Mouse (Mus musculus): Measurements from ENCODE around the gene Ppm1b. TPM values are rescaled to one million over a fixed set of nuclear protein-coding genes. Genes with fewer than 3 reads are reported as not detected.

The Ppm1b gene
- total RNA-seq, 2 experiments from 2014 or later = 161 to 177 TPM

DNA sequence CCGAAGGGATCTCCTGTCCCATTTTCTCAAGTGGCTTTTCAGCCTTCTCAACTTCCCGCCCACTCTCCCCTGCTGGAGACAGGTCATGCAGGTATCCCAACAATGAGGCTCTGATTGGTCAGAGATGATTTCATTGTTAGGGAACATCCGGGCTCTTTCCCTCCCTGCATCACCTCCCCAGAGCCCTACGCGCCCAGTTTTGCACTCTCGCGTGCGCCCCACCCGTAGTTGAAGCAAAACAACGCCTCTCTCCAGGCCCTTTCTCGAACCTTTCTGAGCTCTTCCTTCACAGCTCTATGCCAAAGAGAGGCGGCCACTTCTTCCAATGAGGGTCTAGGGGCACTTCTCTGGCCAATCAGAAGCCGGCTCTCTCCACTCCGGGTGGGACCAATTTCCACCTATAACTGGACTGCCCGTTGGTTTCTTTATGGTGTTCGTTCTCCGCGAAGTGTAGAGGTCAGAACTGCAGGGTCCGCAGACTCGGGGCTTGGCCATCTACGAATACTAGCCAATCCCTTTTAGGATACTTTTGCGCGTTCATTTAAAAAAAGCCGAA is 468 bp downstream of the Ppm1b start:
- intact Hi-C loops (cut with DNase I) = loop anchor here (5.0 kb wide), 2 partner anchors 80 to 135 kb away; partner anchors contain the start of genes Camkmt and Prepl
- DNase-seq = peak; percentile 80 to 87

DNA sequence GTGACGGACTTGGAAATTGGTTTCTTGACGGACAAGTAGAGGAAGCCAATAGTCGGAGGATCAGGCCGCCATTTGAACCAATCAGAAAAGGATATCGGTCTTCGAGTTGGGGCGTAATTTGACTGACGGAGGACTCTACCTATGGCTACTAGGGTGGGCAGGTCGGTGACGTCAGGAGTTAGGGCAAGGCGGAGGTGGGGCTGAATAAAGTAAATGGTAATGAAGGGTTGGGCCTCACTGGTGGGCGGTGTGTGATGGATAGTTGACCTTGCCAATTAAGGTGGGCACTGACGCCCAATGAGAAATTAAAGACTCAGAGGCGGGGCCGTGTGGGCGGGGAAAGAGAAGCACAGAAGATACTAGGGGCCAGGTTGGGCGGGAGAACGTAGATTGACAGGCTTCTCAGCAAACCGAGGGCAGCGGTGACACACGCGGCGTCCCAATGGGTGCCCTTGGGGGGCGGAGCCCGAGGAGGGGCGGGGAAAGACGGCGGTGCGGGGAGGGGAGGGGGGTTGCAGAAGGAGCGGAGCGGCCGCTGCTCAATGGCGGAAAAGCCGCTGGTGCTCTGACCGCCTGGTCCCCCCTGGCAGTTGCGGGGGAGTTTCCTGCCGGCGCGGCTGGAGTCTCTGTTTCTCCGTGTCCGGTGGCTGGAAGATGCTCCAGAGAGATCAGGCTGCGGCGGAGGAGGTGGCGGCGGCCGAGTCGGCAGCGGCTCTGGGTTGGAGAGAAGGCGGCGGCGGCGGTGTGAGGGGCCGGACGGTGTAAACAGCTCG is 1.1 kb downstream of the Ppm1b start:
- intact Hi-C loops (cut with DNase I) = loop anchor here (5.0 kb wide), 2 partner anchors 80 to 135 kb away; partner anchors contain the start of genes Camkmt and Prepl
- DNase-seq = peak; percentile 99 to 100

- intact Hi-C loops (cut with DNase I) = loop anchor here (5.0 kb wide), 2 partner anchors 81 to 134 kb away; partner anchors contain the start of genes Camkmt and Prepl
- DNase-seq = peak in 1 of 2 experiments; percentile 13
Measured at GRCm38 (mm10) chr17:84958411-84958911, 1.9 kb downstream of the Ppm1b start.

GRCm38 (mm10) chr17:84958986-84959664 is 2.6 kb downstream of the Ppm1b start:
- intact Hi-C loops (cut with DNase I) = loop anchor here (5.0 kb wide), 2 partner anchors 82 to 133 kb away; partner anchors contain the start of genes Camkmt and Prepl
- DNase-seq = no peak

GRCm38 (mm10) chr17:84959665-84960020 is 3.1 kb downstream of the Ppm1b start:
- intact Hi-C loops (cut with DNase I) = loop anchor here (5.0 kb wide), 2 partner anchors 82 to 133 kb away; partner anchors contain the start of genes Camkmt and Prepl
- DNase-seq = no peak

- no peak for DNase-seq
- intact Hi-C loops (cut with DNase I) = no loop called here
Measured at GRCm38 (mm10) chr17:84960136-84960535, 3.6 kb downstream of the Ppm1b start.

DNA sequence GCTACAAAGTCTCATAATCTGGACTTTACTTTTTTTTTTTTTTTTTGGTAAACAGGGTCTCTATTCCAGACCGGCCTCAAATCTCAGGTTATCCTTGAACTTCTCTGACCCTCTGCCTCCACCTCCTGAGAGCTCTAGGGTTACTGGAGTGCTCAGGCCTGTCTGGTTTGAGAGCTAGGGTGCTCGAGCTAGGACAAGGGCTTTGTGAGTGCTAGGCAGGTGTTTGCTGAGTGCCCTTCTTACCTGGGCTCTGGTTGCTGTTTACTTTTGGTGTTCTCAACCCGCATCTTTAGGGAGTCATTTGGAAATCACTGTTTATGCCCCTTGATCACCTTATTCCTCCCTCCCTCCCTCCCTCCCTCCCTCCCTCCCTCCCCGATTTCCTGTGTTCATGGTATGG is 5.5 kb downstream of the Ppm1b start:
- no peak for DNase-seq
- intact Hi-C loops (cut with DNase I) = no loop called here

GRCm38 (mm10) chr17:84963651-84964050 is 7.1 kb downstream of the Ppm1b start:
- intact Hi-C loops (cut with DNase I) = no loop called here
- DNase-seq = no peak

GRCm38 (mm10) chr17:84966231-84966630 is 9.7 kb downstream of the Ppm1b start:
- DNase-seq = no peak
- intact Hi-C loops (cut with DNase I) = no loop called here

DNA sequence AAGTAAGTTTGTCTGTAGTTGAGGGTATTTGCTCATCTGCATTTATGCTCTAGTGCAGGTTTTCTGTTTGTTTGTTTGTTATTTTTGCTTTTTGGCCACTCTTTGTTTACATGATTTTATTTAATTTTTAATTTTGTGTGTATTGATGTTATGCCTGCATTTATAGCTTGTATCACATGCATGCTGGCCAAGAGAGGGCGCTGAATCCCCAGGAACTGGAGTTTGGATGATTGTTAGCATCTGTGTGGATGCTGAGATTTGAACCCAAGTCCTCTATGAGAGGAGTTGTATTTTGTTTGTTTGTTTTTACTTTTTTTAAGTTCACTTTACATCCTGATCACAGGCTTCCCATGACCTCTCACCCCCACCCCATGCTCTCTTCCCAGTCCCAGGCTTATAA is 10.5 kb downstream of the Ppm1b start:
- intact Hi-C loops (cut with DNase I) = no loop called here
- no peak for DNase-seq

DNA sequence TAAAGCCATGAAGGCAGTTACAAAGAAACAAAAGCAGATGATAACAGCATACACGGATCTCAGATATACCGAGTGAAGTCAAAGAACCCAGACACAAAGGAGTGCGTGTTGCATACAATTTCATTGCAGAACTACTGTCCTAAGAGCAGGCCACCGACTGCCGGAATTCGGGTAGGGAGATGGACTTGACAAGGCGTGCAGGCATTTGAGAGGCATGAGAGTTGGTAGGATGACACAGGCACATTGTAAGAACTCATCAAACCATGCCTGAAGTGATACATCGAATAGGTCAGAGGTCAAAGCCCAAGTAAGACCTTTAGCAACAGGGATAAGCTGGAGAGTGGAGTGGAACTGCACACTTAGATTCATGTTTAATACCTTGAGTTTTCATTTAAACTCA is 13.4 kb downstream of the Ppm1b start:
- DNase-seq = no peak
- intact Hi-C loops (cut with DNase I) = no loop called here

DNA sequence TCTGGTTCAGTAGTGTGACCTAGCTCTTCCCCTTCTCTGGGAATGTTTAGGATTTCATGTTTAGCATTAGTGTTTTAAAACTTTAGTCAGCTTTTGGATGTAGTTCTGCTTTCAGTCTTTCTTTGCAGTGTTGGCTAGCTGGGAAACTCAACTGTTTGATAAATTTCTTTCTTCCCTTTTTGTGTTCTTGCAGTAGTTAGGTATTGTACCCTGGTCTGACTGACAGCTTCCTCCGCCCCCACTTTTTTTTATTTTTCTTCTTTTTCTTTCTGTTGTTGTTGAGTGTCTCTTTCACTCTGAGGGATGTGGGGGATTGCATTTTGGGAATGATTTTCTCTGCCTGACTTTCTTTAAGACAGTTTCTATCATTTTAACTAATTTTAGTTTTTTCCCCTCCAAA is 25.2 kb downstream of the Ppm1b start:
- no peak for DNase-seq
- intact Hi-C loops (cut with DNase I) = no loop called here

DNA sequence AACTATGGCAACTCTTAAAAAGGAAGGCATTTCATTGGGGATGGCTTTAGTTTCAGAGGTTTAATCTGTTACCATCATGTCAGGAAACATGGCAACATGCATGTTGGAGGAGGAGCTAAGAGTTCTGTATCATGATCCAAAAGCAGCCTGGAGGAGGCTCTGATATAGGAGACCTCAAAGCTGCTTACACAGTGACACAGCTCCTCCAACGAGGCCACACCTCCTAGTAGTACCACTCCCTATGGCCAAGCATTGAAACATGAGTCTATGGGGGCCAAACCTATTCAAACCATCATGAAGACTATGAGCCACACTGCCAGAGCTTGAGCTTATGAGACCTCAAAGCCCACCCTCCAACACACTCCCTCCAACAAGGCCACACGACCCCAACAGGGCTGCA is 26.2 kb downstream of the Ppm1b start:
- no peak for DNase-seq
- intact Hi-C loops (cut with DNase I) = no loop called here

DNA sequence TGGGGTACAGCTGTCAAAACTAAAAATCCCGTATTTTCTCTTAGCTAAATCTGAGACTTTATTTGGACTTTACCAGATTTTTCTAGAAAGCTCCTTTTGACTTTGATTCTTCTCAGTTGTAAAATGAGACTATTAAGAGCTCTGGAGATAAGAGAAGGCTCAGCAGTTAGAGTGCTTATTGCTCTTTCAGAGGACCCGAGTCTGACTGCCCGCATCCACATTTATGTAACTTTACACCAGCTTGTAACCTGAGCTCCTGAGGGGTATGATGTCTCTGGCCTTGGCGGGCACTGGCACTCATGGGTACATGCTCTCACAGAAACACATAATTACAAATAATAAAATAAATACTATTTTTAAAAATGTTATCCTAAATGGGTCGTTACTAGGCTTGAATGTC is 29.8 kb downstream of the Ppm1b start:
- intact Hi-C loops (cut with DNase I) = no loop called here
- no peak for DNase-seq

GRCm38 (mm10) chr17:84987834-84988410 is 31.4 kb downstream of the Ppm1b start:
- intact Hi-C loops (cut with DNase I) = no loop called here
- DNase-seq = no peak

- no peak for DNase-seq
- intact Hi-C loops (cut with DNase I) = no loop called here
Measured at GRCm38 (mm10) chr17:84988514-84988913, 32.0 kb downstream of the Ppm1b start.

- intact Hi-C loops (cut with DNase I) = no loop called here
- no peak for DNase-seq
Measured at GRCm38 (mm10) chr17:84995844-84996243, 39.3 kb downstream of the Ppm1b start.

- intact Hi-C loops (cut with DNase I) = no loop called here
- no peak for DNase-seq
Measured at GRCm38 (mm10) chr17:84997639-84998038, 41.1 kb downstream of the Ppm1b start.

DNA sequence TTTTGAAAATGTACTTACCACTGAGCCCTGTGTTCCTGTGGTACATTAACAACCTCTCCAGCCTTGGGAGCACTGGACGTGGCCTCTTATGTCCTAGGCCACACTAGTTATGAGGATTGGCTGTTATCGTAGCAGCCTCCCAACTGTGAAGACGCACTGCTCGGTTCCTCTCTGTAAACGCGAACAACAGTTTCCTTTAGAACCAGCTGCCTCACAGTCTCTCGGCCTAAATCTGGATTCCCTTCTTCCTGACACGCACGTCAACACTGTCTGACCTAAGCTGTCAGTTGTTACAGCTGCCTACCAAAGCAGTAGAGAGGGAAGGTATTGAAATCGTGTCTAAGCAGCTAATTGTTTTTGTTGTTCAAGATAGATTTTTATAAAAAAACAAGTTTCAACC is 43.1 kb downstream of the Ppm1b start:
- no peak for DNase-seq
- intact Hi-C loops (cut with DNase I) = no loop called here

- intact Hi-C loops (cut with DNase I) = no loop called here
Measured at GRCm38 (mm10) chr17:85013485-85013884, 56.9 kb downstream of the Ppm1b start.

DNA sequence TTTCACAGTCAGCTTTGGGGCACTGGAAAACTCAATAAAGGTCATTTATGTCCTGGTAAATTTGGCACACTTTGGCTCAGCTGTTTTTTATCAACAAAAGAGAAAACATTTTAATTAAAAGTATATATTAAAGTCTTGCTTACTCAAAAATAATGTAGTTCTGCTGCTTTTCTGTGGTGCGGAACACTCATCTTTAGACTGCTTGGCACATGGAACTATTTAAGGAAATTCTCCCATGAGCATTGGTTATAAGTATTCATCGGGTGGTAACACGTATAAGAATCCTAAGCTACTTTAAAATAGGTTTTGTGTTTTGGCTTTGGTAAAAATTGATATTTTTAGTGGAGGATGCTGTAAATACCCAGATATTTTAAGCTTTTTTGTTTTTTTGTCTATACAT is 58.1 kb downstream of the Ppm1b start:
- no peak for DNase-seq
- intact Hi-C loops (cut with DNase I) = no loop called here

More at GRCm38 (mm10) chr17:85013485-85013884, 56.9 kb downstream of the Ppm1b start:
- no peak for DNase-seq

All from gastrocnemius, postnatal 36 days (tissue).